Mouse (Mus musculus) cortical plate, adult 2 months (tissue): ENCODE data around the gene Mip.

Experiments used
- CTCF ChIP-seq: fragments of 200-500 bp; IDR thresholded peaks from 2 replicates; pipeline ENCODE4 v1.5.1; 2011; ENCODE audit warnings: mild to moderate bottlenecking, control low read depth, low read length; ENCODE audit not compliant: insufficient read depth; ENCODE audit errors: extremely low read depth
- POLR2A ChIP-seq: fragments of 200-500 bp; IDR thresholded peaks from 2 replicates; pipeline ENCODE4 v1.6.1; 2011; ENCODE audit warnings: mild to moderate bottlenecking, low read length, control low read depth; ENCODE audit not compliant: insufficient read depth; ENCODE audit errors: extremely low read depth

DNA sequence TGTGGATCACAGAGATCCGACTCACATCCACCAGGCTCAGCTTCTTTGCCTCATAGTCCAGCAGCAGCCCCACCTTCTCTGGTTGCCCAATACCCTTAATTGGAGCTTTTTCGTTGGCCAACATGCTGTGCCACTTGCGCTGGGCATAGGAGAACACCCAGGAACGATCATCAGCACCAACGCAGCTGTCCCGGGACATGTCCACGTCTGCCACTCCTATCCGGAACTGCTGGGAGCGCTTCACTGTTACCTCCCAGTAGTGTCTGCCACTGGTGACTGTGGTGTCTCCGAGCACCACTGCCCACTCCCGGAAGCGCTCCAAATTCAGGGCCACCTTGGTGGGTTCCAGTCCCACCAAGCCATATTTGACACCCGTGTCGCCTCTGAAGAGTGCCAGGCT lies 14.7 kb upstream of the Mip start:
- TF ChIP-seq CTCF (no peak), POLR2A (no peak)
